Mouse (Mus musculus): ENCODE results near the gene Vars. TPM values are rescaled to one million over a fixed set of nuclear protein-coding genes. Genes with fewer than 3 reads are reported as not detected.
A peak's percentile ranks its signal among the peaks of the same experiment; 100 is the strongest.
"Not testable (repeated sequence)": the region's sequence is repeated elsewhere in the genome, so short reads cannot be mapped to it uniquely, and the experiment has no call there.

The Vars gene
- polyA plus RNA-seq (2016; fragmentation: Nextera tagmentation; extraction: Ambion mirVana): 222 and 267 TPM in 2 replicates

DNA sequence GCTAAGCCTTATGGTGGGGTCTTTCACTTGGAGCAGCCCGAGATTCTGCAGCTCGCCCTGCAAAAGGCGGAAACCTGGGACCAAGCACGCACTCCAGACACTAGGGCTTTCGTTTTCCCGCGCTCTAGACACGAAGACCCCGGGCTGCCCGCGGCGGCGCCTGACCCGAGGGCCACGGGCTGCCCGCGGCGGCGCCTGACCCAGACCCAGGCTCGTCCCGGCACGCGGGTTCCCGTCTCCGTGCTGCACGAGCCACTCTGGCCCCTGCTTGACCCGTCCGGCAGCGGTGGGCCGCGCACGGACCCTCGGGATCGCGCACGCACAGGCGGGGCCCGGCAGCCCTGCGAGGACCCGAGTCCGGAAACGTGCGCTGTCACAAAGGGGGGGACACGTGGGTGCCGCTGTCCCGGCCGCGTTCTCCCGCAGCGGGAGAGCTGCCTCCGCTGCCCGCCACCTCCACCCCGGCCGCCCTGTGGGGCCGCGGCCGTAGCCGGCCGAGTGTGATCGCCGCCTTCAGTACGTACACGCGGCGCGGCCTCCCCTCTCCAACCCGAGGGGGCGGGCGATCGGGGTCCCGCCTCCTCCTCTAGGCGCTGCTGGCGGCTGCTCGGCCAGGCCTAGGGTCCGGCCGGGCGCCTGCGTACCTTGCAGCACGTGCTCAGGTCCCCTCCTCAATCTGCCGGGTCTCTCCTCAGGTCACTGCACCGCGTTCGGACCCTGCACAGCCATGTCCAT lies at the start of gene Vars:
Vars (plus strand) TSS at position 271 of the 735 bp plus-strand sequence.
- peaks cover 41% of the 10 kb centered on the region for H3K4me1 ChIP-seq
- H3K9me3 ChIP-seq (replicated peaks): no peaks in the 10 kb centered on the region
- no peaks in the 10 kb centered on the region for H3K27me3 ChIP-seq (ENCODE audit: low read depth, poor library complexity, severe bottlenecking)
- peak within 1 kb of the TSS; percentile 84 for H3K4me3 ChIP-seq
- peaks cover 65% of the 10 kb centered on the region for H3K36me3 ChIP-seq
- WGBS: under 1% methylated on average over 83 of the region's 83 CpGs
- DNase-seq (ENCODE audit: low spot score): peak; percentile 99
- peak within 1 kb of the TSS; percentile 94 for H3K27ac ChIP-seq

DNA sequence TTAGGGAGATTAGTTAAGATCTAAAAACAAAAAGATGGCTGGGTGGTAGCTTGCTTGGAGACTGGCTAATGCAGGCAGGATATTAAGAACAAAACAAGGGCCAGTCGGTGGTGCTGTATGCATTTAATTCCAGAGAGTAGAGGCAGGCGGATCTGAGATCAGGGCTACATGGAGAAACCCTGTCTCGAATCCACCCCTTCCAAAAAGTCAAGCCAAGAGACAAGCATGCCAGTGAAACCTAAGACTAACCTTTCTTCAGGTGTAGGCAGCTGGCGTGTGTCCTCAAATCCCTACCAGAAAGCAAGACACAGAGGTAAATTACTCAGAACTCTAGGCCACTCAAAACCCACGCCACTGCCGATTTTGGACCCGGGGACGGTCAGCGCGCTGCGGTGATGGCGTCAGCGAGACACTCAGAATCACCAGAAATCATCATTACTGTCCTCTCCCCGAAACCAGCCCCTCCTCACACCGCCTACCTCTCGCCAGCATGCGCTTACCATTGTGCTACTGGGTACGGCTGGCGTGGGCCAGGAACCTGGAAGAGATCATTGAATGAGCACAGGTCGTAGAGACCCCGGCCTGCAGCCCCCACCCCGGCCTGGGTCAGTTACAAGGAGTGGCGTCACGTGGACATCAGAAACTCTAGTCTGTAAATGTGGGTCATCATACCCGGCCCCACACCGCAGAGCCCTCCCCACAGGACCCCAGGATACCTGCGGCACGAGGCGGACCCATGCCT lies 49.0 kb upstream of the Vars start:
- H3K4me1 ChIP-seq: peaks cover 9% of the 10 kb centered on the region
- H3K36me3 ChIP-seq: peaks cover 29% of the 10 kb centered on the region
- DNase-seq (ENCODE audit: low spot score): no peak
- H3K27ac ChIP-seq: peak overlapping the region; percentile 99
- H3K9me3 ChIP-seq (replicated peaks): no peaks in the 10 kb centered on the region
- H3K4me3 ChIP-seq: peak overlapping the region; percentile 98
- peaks cover 23% of the 10 kb centered on the region for H3K27me3 ChIP-seq (ENCODE audit: low read depth, poor library complexity, severe bottlenecking)
- WGBS: under 1% methylated on average over 29 of the region's 29 CpGs

DNA sequence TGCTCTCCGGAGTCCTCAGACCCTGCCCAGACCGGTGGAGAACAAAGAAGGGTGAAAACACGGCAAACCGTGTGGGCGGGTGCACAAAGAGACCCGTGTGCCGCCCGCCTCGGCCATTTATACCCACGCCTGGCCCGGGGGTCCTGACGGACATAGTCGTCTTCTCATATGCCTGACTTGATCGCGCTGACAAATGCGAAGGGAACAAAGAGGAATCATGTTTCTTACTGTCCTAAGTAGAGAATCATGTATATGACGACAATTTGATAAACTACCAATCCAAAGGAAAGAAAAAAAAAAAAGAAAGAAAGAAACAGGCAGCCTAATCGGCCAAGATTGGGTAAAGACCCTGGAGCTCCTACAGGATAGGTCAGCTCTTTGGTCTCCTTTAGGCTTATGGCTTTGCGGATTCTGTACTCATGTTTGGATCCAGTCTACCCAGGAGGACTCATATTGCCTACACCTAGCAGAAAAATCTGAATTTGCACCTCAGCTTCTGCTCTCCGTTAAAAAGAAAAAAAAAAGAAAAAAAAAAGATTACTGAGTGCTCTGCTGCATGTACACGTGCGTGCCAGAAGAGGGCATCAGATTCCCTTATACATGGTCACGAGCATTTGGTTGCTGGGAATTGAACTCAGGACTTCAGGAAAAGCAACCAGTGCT lies 48.3 kb upstream of the Vars start:
- peak; percentile 92 for DNase-seq (ENCODE audit: low spot score)
- Histone ChIP-seq H3K4me3 (peak overlapping the region; percentile 98), H3K27ac (peak overlapping the region; percentile 99), H3K36me3 (peaks cover 29% of the 10 kb centered on the region), H3K4me1 (peaks cover 9% of the 10 kb centered on the region), H3K9me3 (replicated peaks) (no peaks in the 10 kb centered on the region), H3K27me3 (ENCODE audit: low read depth, poor library complexity, severe bottlenecking) (peaks cover 26% of the 10 kb centered on the region)
- under 1% methylated on average over 23 of the region's 23 CpGs for WGBS

DNA sequence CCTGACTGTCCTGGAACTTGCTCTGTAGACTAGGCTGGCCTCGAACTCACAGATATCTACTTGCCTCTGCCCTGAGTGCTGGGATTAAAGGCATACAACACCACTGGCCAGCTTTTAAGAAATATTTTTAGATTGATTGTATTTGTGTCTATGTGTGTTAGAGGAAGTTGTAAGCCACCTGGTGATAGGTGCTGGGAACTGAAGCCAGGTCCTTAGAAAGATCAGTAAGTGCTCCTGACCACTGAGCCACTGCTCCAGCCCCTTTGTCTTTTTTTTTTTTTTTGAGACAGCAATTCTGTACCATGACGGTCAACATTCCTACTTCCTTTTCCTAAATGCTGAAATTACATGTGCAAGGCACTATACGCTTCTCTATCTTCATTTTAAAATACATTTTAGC lies 47.5 kb upstream of the Vars start:
- H3K27ac ChIP-seq: peak overlapping the region; percentile 99; the same call in 1 of the 2 replicates
- H3K4me1 ChIP-seq: peaks cover 9% of the 10 kb centered on the region
- peaks cover 29% of the 10 kb centered on the region for H3K36me3 ChIP-seq
- 93% methylated on average over 3 of the region's 3 CpGs for WGBS
- peaks cover 26% of the 10 kb centered on the region for H3K27me3 ChIP-seq (ENCODE audit: low read depth, poor library complexity, severe bottlenecking)
- peak overlapping the region; percentile 98 for H3K4me3 ChIP-seq
- no peak for DNase-seq (ENCODE audit: low spot score)
- H3K9me3 ChIP-seq (replicated peaks): no peaks in the 10 kb centered on the region

DNA sequence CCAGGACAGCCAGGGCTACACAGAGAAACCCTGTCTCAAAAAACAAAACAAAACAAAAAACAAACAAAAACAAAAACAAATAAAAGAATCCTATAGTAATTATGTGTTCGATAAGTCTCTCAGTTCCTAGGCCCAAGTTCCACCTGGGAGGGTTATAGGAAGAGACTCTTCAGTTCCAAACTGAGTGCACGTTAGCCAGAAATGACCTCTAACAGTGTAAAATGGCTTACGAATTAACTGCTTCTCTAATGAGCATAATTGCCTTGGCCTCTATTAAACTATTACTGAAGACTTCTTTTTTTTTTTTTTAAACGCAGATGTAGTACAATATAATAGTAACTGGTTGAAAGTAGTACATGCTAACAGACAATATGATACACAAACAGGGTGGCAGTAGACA lies 46.9 kb upstream of the Vars start:
- no peak overlapping the region for H3K27ac ChIP-seq
- peaks cover 9% of the 10 kb centered on the region for H3K4me1 ChIP-seq
- 91% methylated on average over 4 of the region's 4 CpGs for WGBS
- H3K9me3 ChIP-seq (replicated peaks): no peaks in the 10 kb centered on the region
- no peak for DNase-seq (ENCODE audit: low spot score)
- peaks cover 26% of the 10 kb centered on the region for H3K27me3 ChIP-seq (ENCODE audit: low read depth, poor library complexity, severe bottlenecking)
- no peak overlapping the region for H3K4me3 ChIP-seq
- peaks cover 29% of the 10 kb centered on the region for H3K36me3 ChIP-seq

DNA sequence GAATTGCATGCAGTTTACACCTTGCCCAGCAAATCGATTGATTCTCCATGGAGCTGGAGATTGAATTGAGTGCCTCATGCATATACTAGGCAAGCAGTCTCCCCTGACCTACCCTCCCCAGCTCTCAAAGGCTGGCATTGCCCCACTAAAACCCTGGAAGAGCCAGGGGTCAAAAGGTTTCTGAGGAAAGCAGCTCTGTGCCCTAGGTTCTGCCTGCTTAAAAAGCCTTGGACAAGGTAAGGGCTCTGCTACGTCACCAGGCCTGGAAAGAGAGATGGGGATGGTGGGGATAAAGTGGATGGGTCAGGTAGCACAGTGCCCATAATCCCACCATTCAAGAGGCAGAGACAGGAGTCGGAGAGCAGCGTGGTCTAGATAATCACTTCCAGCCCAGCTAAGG lies 46.0 kb upstream of the Vars start:
- no peaks in the 10 kb centered on the region for H3K9me3 ChIP-seq (replicated peaks)
- DNase-seq (ENCODE audit: low spot score): no peak
- H3K36me3 ChIP-seq: peaks cover 23% of the 10 kb centered on the region
- WGBS: 60% methylated on average over 4 of the region's 4 CpGs
- peaks cover 12% of the 10 kb centered on the region for H3K4me1 ChIP-seq
- H3K4me3 ChIP-seq: no peak overlapping the region
- no peak overlapping the region for H3K27ac ChIP-seq
- H3K27me3 ChIP-seq (ENCODE audit: low read depth, poor library complexity, severe bottlenecking): peaks cover 26% of the 10 kb centered on the region

DNA sequence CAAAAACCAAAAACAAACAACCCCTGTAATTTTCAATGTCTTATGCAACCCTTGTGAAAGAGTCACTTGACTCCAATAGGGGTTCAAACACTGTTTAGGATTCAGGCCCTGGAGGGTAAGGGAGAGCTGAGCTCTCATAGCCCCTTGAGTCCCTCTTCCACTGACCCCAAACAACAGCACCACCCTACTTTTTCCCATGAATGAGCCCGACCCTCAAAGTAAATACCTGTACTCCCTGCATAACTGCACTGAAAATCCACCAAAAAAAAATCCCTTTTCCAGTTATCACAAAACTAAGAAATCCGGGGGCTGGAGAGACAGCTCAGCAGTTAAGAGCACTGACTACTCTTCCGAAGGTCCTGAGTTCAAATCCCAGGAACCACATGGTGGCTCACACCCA lies 44.9 kb upstream of the Vars start:
- Histone ChIP-seq H3K4me1 (peaks cover 10% of the 10 kb centered on the region), H3K27ac (no peak overlapping the region), H3K36me3 (peaks cover 12% of the 10 kb centered on the region), H3K9me3 (replicated peaks) (no peaks in the 10 kb centered on the region), H3K4me3 (no peak overlapping the region), H3K27me3 (ENCODE audit: low read depth, poor library complexity, severe bottlenecking) (peaks cover 32% of the 10 kb centered on the region)
- 85% methylated on average over 3 of the region's 3 CpGs for WGBS
- no peak for DNase-seq (ENCODE audit: low spot score)

DNA sequence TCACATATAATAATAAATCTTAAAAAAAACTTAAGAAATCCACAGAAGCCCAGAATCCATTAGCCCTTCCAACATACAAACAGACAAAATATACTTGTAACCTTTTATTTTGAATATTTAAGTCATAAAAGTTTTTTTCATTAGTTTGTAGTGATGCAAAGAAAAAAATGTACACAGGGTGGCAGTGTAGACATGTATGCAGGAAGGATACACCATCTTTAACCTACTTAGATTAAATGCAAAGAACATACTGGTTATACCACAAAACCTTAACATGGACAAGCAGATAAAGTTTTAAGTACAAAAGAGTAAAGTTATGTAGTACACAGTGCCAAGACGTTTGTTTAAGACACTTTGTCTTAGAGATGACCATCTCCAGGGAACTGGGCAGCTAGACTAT lies 44.4 kb upstream of the Vars start:
- Histone ChIP-seq H3K36me3 (peaks cover 8% of the 10 kb centered on the region), H3K9me3 (replicated peaks) (no peaks in the 10 kb centered on the region), H3K27ac (no peak overlapping the region), H3K4me1 (peaks cover 9% of the 10 kb centered on the region), H3K27me3 (ENCODE audit: low read depth, poor library complexity, severe bottlenecking) (peaks cover 37% of the 10 kb centered on the region), H3K4me3 (no peak overlapping the region)
- 75% methylated on average over 1 of the region's 1 CpGs for WGBS
- DNase-seq (ENCODE audit: low spot score): no peak

DNA sequence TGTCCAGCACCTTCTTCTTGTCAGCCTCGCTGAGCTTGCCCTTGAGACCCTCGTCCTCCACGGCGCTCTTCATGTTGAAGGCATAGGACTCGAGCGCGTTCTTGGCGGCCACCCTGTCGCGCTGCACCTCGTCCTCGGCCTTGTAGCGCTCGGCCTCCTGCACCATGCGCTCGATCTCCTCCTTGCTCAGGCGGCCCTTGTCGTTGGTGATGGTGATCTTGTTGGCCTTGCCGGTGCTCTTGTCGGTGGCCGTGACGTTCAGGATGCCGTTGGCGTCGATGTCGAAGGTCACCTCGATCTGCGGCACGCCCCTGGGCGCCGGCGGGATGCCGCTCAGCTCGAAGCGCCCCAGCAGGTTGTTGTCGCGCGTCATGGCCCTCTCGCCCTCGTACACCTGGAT lies 43.5 kb upstream of the Vars start:
- 14% methylated on average over 36 of the region's 40 CpGs for WGBS
- H3K9me3 ChIP-seq (replicated peaks); H3K4me3 ChIP-seq; DNase-seq (ENCODE audit: low spot score); H3K27ac ChIP-seq; H3K4me1 ChIP-seq; H3K36me3 ChIP-seq: not testable (repeated sequence)
- peaks cover 46% of the 10 kb centered on the region for H3K27me3 ChIP-seq (ENCODE audit: low read depth, poor library complexity, severe bottlenecking)

DNA sequence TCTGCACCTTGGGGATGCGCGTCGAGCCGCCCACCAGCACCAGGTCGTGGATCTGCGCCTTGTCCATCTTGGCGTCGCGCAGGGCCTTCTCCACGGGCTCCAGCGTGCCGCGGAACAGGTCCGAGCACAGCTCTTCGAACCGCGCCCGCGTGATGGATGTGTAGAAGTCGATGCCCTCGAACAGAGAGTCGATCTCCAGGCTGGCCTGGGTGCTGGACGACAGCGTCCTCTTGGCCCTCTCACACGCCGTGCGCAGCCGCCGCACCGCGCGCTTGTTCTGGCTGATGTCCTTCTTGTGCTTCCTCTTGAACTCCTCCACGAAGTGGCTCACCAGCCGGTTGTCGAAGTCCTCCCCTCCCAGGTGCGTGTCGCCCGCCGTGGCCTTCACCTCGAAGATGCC lies 42.8 kb upstream of the Vars start:
- WGBS: 29% methylated on average over 28 of the region's 40 CpGs
- not testable (repeated sequence) for H3K27ac ChIP-seq; H3K36me3 ChIP-seq; H3K9me3 ChIP-seq (replicated peaks); DNase-seq (ENCODE audit: low spot score); H3K4me3 ChIP-seq; H3K4me1 ChIP-seq
- H3K27me3 ChIP-seq (ENCODE audit: low read depth, poor library complexity, severe bottlenecking): peaks cover 51% of the 10 kb centered on the region

DNA sequence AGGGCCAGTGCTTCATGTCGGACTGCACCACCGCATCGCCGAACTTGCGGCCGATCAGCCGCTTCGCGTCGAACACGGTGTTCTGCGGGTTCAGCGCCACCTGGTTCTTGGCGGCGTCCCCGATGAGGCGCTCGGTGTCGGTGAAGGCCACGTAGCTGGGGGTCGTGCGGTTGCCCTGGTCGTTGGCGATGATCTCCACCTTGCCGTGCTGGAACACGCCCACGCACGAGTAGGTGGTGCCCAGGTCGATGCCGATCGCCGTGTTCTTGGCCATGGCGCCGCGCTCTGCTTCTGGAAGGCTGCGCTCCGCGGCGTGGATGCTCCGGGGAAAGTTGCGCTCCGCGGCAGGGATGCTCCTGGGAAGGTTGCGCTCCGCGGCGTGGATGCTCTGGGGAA lies 42.1 kb upstream of the Vars start:
- under 1% methylated on average over 31 of the region's 47 CpGs for WGBS
- peak overlapping the region; percentile 57 for H3K4me3 ChIP-seq
- not testable (repeated sequence) for H3K27ac ChIP-seq; DNase-seq (ENCODE audit: low spot score); H3K4me1 ChIP-seq; H3K9me3 ChIP-seq (replicated peaks); H3K36me3 ChIP-seq
- H3K27me3 ChIP-seq (ENCODE audit: low read depth, poor library complexity, severe bottlenecking): peaks cover 58% of the 10 kb centered on the region

DNA sequence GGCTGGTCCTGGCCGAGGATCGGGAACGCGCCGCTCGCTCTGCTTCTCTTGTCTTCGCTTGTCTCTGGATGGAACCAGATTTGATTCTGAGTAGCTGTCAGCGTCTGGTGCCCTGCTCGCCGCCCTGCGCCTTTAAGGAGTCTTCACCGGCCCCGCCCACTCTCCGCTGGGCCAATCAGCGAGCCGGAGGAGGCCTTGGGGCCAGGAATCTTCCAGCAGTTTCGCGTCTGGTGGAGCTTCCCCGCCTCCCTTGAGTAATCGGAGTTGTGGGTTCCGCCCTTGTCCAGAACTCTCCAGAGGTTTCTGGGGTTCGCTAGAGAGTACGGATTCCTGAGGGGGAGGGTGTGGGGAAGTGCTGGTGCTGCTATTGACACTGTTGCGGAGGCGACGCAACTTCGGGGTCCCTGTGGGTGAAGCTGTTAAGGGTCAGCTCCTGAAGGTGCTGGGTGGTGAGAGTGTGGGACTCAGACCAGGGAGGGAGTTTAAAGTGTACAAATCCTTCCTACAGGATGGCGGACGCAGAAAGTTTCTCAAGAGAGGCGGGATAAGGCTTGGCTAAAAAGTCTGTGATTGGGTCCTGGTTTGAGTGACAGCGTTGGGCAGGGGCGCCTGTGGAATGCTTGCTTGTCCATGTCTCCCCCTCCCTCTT lies 41.5 kb upstream of the Vars start, which contains the start of gene Hspa1b:
Hspa1b (minus strand) TSS at position 109 of the 649 bp plus-strand sequence.
- H3K4me1 ChIP-seq; H3K36me3 ChIP-seq; H3K9me3 ChIP-seq (replicated peaks): not testable (repeated sequence)
- Histone ChIP-seq H3K27ac (peak within 1 kb of the TSS; percentile 89), H3K4me3 (peak within 1 kb of the TSS; percentile 57), H3K27me3 (ENCODE audit: low read depth, poor library complexity, severe bottlenecking) (peaks cover 58% of the 10 kb centered on the region)
- DNase-seq (ENCODE audit: low spot score): peak; percentile 78
- under 1% methylated on average over 32 of the region's 32 CpGs for WGBS
